Mouse (Mus musculus) common myeloid progenitor, adult 5-6 weeks (primary cell): Measurements from ENCODE around the gene Clic6. TPM values are rescaled to one million over a fixed set of nuclear protein-coding genes. Genes with fewer than 3 reads are reported as not detected.

ENCODE experiments used
- ATAC-seq: replicated peaks from 2 replicates; pipeline ENCODE4 v1.8.0; 2016; ENCODE audit warnings: low read depth, mild to moderate bottlenecking, moderate TSS enrichment, inconsistent platforms; ENCODE audit not compliant: poor library complexity, severe bottlenecking
- total RNA-seq: library from RNA; stranded (forward); fragments of 200-1000, 187-1606 nt; gene quantifications from 2 replicates; pipeline ENCODE4 v1.2.3, GENCODE M21; 2017

Clic6 gene
- total RNA-seq = not detected in 2 replicates

- no peak for ATAC-seq
Measured at GRCm38 (mm10) chr16:92485436-92485835, at the start of gene Clic6. Clic6 (plus strand) TSS chr16:92485736.

- ATAC-seq = no peak
Measured at GRCm38 (mm10) chr16:92439775-92440174, 45.8 kb upstream of the Clic6 start.

GRCm38 (mm10) chr16:92440229-92440628 lies 45.3 kb upstream of the Clic6 start:
- ATAC-seq = peak; percentile 79

GRCm38 (mm10) chr16:92441203-92441602 lies 44.3 kb upstream of the Clic6 start:
- ATAC-seq = no peak

DNA sequence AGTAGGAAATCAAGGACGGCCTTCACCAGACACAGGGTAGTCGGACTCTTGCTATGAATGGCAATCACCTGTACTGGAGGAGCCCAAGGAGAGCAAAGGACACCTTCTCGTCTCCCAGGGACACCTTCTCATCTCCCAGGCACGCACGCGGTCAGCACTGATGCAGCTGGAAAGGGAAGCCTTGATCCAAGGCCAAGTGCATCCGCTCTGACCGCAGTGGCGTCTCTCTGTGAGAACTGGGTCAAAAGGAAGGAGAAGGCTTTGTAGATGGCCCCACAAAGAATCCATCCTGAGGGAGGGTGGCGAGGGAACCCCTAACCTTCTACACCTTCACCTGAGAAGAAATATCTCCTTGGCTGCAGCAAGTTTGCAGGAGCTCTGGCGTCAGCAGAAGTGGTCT lies 43.4 kb upstream of the Clic6 start:
- ATAC-seq = no peak

- ATAC-seq = no peak
Measured at GRCm38 (mm10) chr16:92442946-92443345, 42.6 kb upstream of the Clic6 start.

- peak; percentile 67 for ATAC-seq
Measured at GRCm38 (mm10) chr16:92443644-92444113, 41.9 kb upstream of the Clic6 start.

GRCm38 (mm10) chr16:92445377-92445776 lies 40.2 kb upstream of the Clic6 start:
- ATAC-seq = peak; percentile 57

DNA sequence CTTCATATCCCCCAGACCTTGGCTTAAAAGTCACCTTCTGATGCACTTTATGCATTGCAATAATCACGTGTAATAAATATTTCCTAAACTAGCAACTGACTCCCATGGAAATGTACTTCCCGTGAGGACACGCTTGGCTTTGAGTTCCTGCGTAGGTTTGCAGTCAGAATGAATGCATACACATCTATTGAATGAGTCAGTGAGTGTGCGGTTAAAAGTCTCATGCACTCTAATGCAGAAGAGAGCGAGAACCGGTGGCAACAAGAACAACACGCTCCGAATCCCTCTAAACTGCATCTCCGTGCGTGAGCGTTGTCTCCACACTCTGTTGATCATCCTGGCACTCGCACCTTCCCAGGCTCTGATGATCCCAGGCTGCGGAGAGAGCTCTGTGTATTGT lies 36.5 kb upstream of the Clic6 start:
- ATAC-seq = no peak

- ATAC-seq = no peak
Measured at GRCm38 (mm10) chr16:92450331-92450730, 35.2 kb upstream of the Clic6 start.

GRCm38 (mm10) chr16:92451516-92452072 lies 33.9 kb upstream of the Clic6 start:
- no peak for ATAC-seq

GRCm38 (mm10) chr16:92452609-92453008 lies 32.9 kb upstream of the Clic6 start:
- peak; percentile 52; the same call in 1 of the 2 replicates for ATAC-seq

GRCm38 (mm10) chr16:92454002-92454401 lies 31.5 kb upstream of the Clic6 start:
- no peak for ATAC-seq

DNA sequence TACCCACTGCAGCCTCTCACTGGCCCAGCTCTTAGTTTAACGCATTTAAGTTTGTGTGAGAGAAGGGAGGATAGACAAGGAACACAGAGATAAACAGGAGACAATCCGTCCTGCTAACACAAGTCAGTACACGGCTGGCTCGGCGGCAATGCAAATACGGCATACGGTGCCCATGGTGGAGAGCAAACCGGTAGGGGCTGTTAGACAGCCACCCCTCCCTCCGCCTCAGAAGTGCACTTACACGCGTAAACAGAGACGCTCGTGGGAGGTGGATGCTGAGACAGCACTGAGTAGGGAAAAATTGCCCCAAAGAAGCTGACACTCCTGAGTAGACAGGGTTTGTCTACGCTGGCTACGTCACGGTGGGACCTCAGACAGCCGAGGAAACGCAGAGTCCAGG lies 31.0 kb upstream of the Clic6 start:
- ATAC-seq = no peak

DNA sequence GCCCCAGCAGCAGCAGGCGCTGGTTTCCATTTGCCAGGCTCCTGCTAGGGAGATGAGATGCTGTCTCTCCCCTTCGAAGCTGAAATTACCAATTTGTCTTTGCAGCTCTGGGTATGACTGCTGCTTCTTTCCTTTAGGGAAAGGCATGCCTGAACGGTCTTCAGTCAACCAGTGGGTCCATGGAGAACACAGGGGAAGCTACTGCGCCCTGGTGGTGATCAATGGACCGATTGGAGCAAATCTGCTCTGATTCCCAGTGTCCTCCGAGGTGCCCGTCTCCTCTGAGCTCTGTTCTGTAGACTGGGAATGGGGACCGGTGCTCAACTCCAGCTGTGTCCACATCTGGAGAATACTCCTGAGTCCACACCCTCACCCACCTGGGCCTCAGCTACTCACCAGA lies 30.0 kb upstream of the Clic6 start:
- no peak for ATAC-seq

GRCm38 (mm10) chr16:92455969-92456368 lies 29.6 kb upstream of the Clic6 start:
- no peak for ATAC-seq

- ATAC-seq = peak; percentile 90
Measured at GRCm38 (mm10) chr16:92457594-92457993, 27.9 kb upstream of the Clic6 start.

DNA sequence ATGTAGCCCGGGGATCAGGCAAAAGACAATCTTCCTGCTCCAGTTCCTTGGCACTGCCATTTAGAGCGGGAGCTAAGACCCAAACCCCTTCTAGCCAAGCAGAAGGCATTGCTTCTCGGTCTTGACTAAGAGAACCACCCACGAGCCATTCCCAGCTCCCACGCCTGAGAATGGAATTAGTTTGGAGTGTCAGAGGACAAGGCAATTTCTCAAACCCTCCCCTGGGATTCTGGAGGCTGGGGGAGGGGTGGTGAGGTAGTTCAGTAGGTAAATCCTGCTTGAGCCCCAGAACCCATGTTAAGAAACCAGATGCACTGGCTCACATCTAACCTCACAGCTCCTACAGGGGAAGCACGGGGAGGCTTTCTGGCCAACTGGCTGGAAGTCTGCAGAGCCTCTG lies 24.1 kb upstream of the Clic6 start:
- no peak for ATAC-seq

DNA sequence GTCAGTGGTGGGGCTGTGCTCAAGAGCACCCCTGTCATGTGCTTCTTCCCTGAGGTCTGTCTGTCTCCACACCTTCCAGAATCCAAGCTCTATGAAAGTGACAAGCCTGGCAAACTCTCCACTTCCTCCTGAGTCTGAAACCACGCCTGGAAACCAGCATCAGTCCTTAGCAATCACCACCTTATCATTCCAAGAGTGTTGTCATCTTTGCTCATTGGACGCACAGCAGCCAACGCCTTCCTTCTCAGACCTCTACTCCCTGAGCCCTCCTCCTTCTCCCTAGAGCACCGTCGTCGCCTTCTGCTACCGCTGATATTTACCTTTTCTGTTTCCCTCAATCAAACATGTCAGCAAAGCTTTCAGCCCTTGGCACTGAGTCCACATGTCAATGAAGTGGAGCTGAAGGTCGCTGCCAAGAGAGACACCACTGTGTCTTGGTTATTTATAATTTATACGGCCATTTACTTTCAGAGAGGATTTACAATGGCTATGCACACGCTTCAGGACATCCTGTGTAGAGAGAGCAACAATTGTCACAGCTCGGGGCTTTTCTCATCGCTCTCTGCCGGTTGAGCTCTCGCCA lies 21.1 kb upstream of the Clic6 start:
- ATAC-seq = 0 out of 2 replicates have a peak, but pooled peaks have one; percentile 10

GRCm38 (mm10) chr16:92465226-92465625 lies 20.3 kb upstream of the Clic6 start:
- ATAC-seq = no peak

DNA sequence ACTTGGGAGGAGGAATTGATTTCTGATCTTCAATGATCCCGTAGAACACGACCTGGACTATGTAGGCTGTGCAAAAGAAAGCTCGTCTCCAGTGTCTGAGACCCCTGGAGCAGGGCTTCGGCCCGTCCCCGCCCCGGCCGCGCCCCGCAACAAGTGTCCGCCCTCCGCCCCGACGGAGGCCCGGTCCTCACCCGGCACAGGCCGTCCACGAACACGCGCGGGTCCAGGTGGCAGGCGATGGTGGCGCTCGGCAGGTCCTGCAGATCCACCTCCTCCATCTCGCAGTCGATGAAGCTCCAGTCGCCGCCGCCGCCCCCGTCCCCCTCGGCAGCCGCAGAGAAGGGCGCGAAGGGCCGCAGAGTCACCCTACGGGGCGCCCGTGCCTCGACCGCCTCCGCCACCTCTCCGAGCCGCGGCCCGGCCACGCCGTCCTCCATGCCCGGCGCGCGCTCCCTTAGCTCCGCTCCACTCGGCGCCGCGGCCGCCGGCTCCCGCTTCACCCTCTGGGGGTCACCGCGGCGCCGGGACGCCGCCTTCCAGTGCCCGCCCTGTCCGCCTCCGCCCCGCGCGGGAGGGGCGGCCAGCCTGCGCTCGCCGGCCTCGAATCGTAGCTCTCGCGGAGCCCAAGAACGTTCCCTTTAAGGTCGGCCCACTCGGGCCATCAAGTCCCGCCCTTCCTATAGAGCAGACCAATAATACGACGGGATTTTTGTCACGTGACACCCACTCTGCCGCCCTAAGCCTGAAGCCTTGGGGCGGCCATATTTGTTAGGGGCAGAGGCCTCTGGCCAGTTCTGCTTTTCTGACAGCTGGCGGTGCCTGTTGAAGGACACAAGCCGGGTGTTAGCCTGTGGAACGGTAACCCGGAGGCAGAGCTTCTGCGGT lies 19.7 kb upstream of the Clic6 start:
- ATAC-seq = peak; percentile 92
